Mouse (Mus musculus) embryonic facial prominence, embryonic 14.5 days (tissue): ENCODE data around the gene Zdhhc20. TPM values are rescaled to one million over a fixed set of nuclear protein-coding genes. Genes with fewer than 3 reads are reported as not detected.
A peak's percentile ranks its signal among the peaks of the same experiment; 100 is the strongest.

ENCODE experiments used
- ATAC-seq: fragments of 200-750 bp; cut with Nextera tagmentation; 2 replicates; pipeline ENCODE4 v1.8.0; 2017; ENCODE audit warnings: low read depth, moderate number of reproducible peaks, moderate TSS enrichment
- DNase-seq: peaks from one replicate; pipeline ENCODE4 v3.0.0-alpha.2; 2015; ENCODE audit warnings: low spot score
- H3K27ac ChIP-seq: fragments of 300-500 bp; sonication (generic); replicated peaks from 2 replicates; pipeline ENCODE4 v1.5.1; 2014; ENCODE audit warnings: low read depth, mild to moderate bottlenecking, low read length, moderate library complexity
- H3K27me3 ChIP-seq: fragments of 300-500 bp; sonication (generic); replicated peaks from 2 replicates; pipeline ENCODE4 v1.6.1; 2014; ENCODE audit warnings: low read length; ENCODE audit not compliant: control insufficient read depth, insufficient read depth
- H3K36me3 ChIP-seq: fragments of 300-500 bp; sonication (generic); 2 replicates; pipeline ENCODE4 v1.6.1; 2014; ENCODE audit warnings: low read length, mixed read lengths; ENCODE audit not compliant: control insufficient read depth, insufficient read depth
- H3K4me1 ChIP-seq: fragments of 300-500 bp; sonication (generic); 2 replicates; pipeline ENCODE4 v1.6.1; 2014; ENCODE audit warnings: antibody characterized with exemption, low read length; ENCODE audit not compliant: control insufficient read depth, insufficient read depth
- H3K4me2 ChIP-seq: fragments of 300-500 bp; sonication (generic); 2 replicates; pipeline ENCODE4 v1.6.1; 2014; ENCODE audit warnings: low read depth, mild to moderate bottlenecking, low read length, moderate library complexity, mixed read lengths
- H3K4me3 ChIP-seq: fragments of 300-500 bp; sonication (generic); 2 replicates; pipeline ENCODE4 v1.5.1; 2014; ENCODE audit warnings: low read depth, mild to moderate bottlenecking, low read length
- H3K9ac ChIP-seq: fragments of 300-500 bp; sonication (generic); 2 replicates; pipeline ENCODE4 v1.6.1; 2014; ENCODE audit warnings: low read depth, mild to moderate bottlenecking, low read length, moderate library complexity, mixed read lengths
- H3K9me3 ChIP-seq: fragments of 300-500 bp; sonication (generic); 2 replicates; pipeline ENCODE4 v1.6.1; 2016; ENCODE audit warnings: low read length; ENCODE audit not compliant: control insufficient read depth
- WGBS: fragments of 180-500 bp; shearing (Covaris S2); extraction: QIAGEN DNeasy Blood & Tissue Kit; methylation state at CpG from one replicate; pipeline ENCODE4 v1.1.7; 2014; 5-methylcytosine and 5-hydroxymethylcytosine counted together
- polyA plus RNA-seq: library from polyadenylated mRNA; unstranded; fragments of >200 nt; fragmentation: Nextera tagmentation; extraction: Ambion mirVana; gene quantifications from 2 replicates; pipeline ENCODE4 v1.2.1, GENCODE M21; 2014

Gene Zdhhc20
- polyA plus RNA-seq, 1 experiment from 2014 or later = 49.6 TPM

GRCm38 (mm10) chr14:57827284-57827683, 62.8 kb downstream of the Zdhhc20 start:
- Histone ChIP-seq H3K36me3 (peaks cover 7% of the 10 kb centered on the region; the same call in 1 of the 2 replicates), H3K4me1 (peaks cover 9% of the 10 kb centered on the region), H3K4me2 (peak overlapping the region; percentile 63), H3K27me3 (no peaks in the 10 kb centered on the region), H3K27ac (no peak overlapping the region), H3K9me3 (no peaks in the 10 kb centered on the region), H3K9ac (peak overlapping the region; percentile 89), H3K4me3 (peak overlapping the region; percentile 70)
- ATAC-seq = no peak
- no peak for DNase-seq
- WGBS = 71% methylated on average over 1 of the region's 1 CpGs

GRCm38 (mm10) chr14:57825788-57826751, 64.0 kb downstream of the Zdhhc20 start, which contains the start of the genes Ska3 and Mrpl57:
TSS of gene Ska3 (minus strand) at chr14:57826185.
TSS of gene Mrpl57 (plus strand) at chr14:57826234.
- under 1% methylated on average over 55 of the region's 96 CpGs for WGBS

GRCm38 (mm10) chr14:57820839-57821238, 69.2 kb downstream of the Zdhhc20 start:
- Histone ChIP-seq H3K27me3 (no peaks in the 10 kb centered on the region), H3K9ac (no peak overlapping the region), H3K9me3 (no peaks in the 10 kb centered on the region), H3K36me3 (peaks cover 64% of the 10 kb centered on the region), H3K4me3 (no peak overlapping the region), H3K4me1 (0 out of 2 replicates have a peak, but pooled peaks cover 3% of the 10 kb centered on the region), H3K4me2 (no peak overlapping the region), H3K27ac (no peak overlapping the region)
- 69% methylated on average over 4 of the region's 4 CpGs for WGBS
- DNase-seq (no peak), ATAC-seq (no peak)

More at GRCm38 (mm10) chr14:57825788-57826751, 64.0 kb downstream of the Zdhhc20 start, which contains the start of the genes Ska3 and Mrpl57:
- DNase-seq (peak; percentile 96), ATAC-seq (peak; percentile 97)
- Histone ChIP-seq H3K9ac (peak within 1 kb of the TSS; percentile 89), H3K27me3 (no peaks in the 10 kb centered on the region), H3K36me3 (peaks cover 19% of the 10 kb centered on the region), H3K9me3 (no peaks in the 10 kb centered on the region), H3K4me3 (peak within 1 kb of the TSS; percentile 70), H3K27ac (peak within 1 kb of the TSS; percentile 87), H3K4me2 (peak within 1 kb of the TSS; percentile 63), H3K4me1 (peaks cover 9% of the 10 kb centered on the region)

- ATAC-seq (no peak), DNase-seq (no peak)
- H3K4me2 ChIP-seq = no peak overlapping the region
- peaks cover 68% of the 10 kb centered on the region for H3K36me3 ChIP-seq
- H3K4me1 ChIP-seq = no peaks in the 10 kb centered on the region
- H3K27me3 ChIP-seq = no peaks in the 10 kb centered on the region
- WGBS = 94% methylated on average over 5 of the region's 5 CpGs
- H3K4me3 ChIP-seq = no peak overlapping the region
- H3K27ac ChIP-seq = no peak overlapping the region
- no peak overlapping the region for H3K9ac ChIP-seq
- H3K9me3 ChIP-seq = no peaks in the 10 kb centered on the region
These were observed 78.2 kb downstream of the Zdhhc20 start for GRCm38 (mm10) chr14:57811844-57812243.

GRCm38 (mm10) chr14:57810886-57811285, 79.2 kb downstream of the Zdhhc20 start:
- Histone ChIP-seq H3K27me3 (no peaks in the 10 kb centered on the region), H3K4me3 (no peak overlapping the region), H3K27ac (no peak overlapping the region), H3K4me2 (no peak overlapping the region), H3K9me3 (no peaks in the 10 kb centered on the region), H3K9ac (no peak overlapping the region), H3K36me3 (peaks cover 68% of the 10 kb centered on the region), H3K4me1 (no peaks in the 10 kb centered on the region)
- 89% methylated on average over 2 of the region's 2 CpGs for WGBS
- DNase-seq = peak; percentile 45
- ATAC-seq = no peak

GRCm38 (mm10) chr14:57808558-57808957, 81.5 kb downstream of the Zdhhc20 start:
- H3K27me3 ChIP-seq = no peaks in the 10 kb centered on the region
- no peak for DNase-seq
- H3K4me2 ChIP-seq = no peak overlapping the region
- H3K4me3 ChIP-seq = no peak overlapping the region
- 73% methylated on average over 5 of the region's 5 CpGs for WGBS
- H3K9ac ChIP-seq = no peak overlapping the region
- H3K27ac ChIP-seq = no peak overlapping the region
- ATAC-seq = no peak
- H3K9me3 ChIP-seq = no peaks in the 10 kb centered on the region
- H3K36me3 ChIP-seq = peaks cover 81% of the 10 kb centered on the region
- H3K4me1 ChIP-seq = no peaks in the 10 kb centered on the region

GRCm38 (mm10) chr14:57803731-57804130, 86.3 kb downstream of the Zdhhc20 start:
- Histone ChIP-seq H3K27ac (no peak overlapping the region), H3K36me3 (peaks cover 73% of the 10 kb centered on the region), H3K4me1 (peaks cover 12% of the 10 kb centered on the region), H3K4me2 (no peak overlapping the region), H3K9me3 (no peaks in the 10 kb centered on the region), H3K27me3 (no peaks in the 10 kb centered on the region), H3K9ac (no peak overlapping the region), H3K4me3 (no peak overlapping the region)
- ATAC-seq (no peak), DNase-seq (no peak)
- WGBS = 88% methylated on average over 4 of the region's 4 CpGs

- peak; percentile 100 for DNase-seq
- Histone ChIP-seq H3K9me3 (no peaks in the 10 kb centered on the region), H3K9ac (peak within 1 kb of the TSS; percentile 87), H3K4me3 (peak within 1 kb of the TSS; percentile 85), H3K27ac (peak within 1 kb of the TSS; percentile 77), H3K4me1 (peaks cover 12% of the 10 kb centered on the region), H3K36me3 (peaks cover 20% of the 10 kb centered on the region), H3K27me3 (no peaks in the 10 kb centered on the region), H3K4me2 (peak within 1 kb of the TSS; percentile 63)
- under 1% methylated on average over 53 of the region's 99 CpGs for WGBS
- ATAC-seq = peak; percentile 98
These were observed 91.8 kb downstream of the Zdhhc20 start, which contains the start of gene Sap18 for GRCm38 (mm10) chr14:57797991-57798931. TSS of gene Sap18 (plus strand) at chr14:57798180.
